Mouse (Mus musculus): ENCODE data around the gene 4921536K21Rik.
"Not testable (repeated sequence)": the region's sequence is repeated elsewhere in the genome, so short reads cannot be mapped to it uniquely, and the experiment has no call there.

4921536K21Rik gene

DNA sequence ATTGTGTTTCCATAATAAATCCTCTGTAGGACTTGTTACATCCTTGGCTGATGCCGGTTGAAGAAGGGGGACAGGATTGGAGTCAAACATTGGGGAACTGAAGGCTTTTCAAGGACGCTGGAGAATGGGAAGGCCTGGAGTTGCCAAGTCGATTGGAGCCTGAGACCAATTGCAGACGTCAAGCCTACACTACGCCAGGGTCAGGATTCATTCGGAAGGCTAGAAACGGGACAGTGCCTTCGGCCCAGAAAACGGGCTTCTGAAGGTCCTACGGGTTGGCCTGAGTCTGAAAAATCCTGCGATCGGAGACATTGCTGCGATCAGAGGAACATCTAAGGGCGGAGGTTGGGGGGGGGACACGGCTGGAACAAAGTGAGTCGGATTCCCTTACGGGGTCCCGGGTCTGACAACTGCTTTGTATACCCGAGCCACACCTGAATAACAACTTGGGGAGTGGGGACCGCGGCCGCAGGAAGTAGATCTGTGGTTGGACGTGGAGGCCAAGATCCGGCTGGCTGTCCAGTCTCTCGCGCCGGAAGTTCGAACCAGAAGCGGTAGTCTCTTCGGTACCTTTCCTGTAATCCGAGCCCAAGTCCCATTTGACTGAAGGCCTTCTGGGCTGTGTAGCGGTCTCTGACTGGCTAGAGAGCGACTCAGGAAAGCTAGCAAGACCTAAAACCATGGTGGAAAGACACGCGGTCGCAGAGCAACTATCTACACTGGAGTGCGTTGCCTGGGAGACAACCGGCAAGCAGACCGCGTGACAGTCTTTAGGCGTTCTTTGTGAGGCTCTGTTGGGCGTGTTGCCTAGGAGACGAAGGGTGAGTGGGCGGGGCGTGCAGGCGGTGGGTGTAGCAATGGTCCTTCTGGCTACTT, at the start of gene 4921536K21Rik, which contains the start of gene Dusp18:
4921536K21Rik (minus strand) TSS at position 693 of the 876 bp plus-strand sequence.
Dusp18 (plus strand) TSS at position 835 of the 876 bp plus-strand sequence.
- peak; percentile 95 for DNase-seq (ENCODE audit: low spot score)

DNA sequence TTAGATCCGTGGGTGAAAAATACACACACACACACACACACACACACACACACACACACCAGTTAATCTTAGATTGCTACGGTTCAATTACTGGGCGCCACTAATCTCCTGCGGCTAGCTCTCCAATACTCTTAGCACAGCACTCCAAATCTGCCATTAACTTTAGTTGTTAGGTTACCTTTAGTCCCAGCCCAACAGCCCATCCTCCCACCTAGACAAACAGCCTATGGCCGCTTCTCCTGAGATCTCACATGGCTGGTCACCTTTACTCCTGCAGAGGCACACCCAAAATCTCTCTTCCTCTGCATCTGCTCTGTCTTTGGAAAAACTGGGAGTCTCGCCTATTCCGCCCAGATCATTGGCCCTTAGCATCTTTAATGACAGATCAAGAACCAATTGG, 46.5 kb upstream of the 4921536K21Rik start:
- DNase-seq (ENCODE audit: low spot score): no peak

DNA sequence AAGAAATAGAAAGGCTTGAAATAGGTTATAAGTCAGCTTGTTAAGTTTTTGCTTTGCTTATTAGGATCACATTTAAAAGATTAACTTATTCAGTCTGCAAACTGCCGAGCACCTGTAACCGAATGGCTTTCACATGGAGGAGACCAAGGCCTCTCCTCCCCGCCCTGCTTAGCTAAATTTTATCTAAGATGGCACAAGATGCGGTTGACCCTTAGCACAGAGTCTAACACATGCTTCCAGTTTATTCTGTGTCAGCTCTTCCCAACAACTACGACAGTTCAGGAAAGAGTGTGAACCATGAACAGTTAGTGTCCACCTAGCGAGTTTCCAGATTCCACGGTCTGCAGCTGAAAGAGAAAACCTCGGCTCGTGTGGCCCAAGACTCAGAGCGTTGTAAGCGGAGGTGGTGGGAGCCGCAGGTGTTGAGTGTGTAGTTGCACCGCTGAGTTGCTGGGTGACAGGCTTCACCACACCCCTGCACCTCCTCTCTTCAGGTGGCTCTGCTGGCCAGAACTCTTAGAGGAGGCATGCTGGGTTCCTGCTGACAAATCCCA, 42.5 kb upstream of the 4921536K21Rik start:
- peak; percentile 56 for DNase-seq (ENCODE audit: low spot score)

DNA sequence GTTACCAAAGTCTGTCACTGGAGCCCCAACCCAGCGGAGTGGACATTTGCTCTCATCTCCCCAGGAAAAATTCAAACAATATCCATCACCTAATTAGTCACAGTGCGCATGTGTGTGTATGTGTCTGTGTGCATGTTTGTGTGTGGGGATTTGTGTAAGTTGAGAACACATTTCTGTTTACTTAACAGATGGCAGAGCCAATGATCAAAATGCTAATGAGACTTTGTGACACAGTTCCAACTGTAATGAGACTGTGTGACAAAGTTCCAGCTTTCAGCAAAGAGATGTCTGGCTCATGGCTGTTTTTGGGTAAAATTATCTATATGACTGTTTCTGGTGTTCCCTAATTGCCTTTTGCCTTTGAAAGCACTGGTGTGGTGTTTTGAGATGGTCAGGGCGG, 41.4 kb upstream of the 4921536K21Rik start:
- no peak for DNase-seq (ENCODE audit: low spot score)

DNA sequence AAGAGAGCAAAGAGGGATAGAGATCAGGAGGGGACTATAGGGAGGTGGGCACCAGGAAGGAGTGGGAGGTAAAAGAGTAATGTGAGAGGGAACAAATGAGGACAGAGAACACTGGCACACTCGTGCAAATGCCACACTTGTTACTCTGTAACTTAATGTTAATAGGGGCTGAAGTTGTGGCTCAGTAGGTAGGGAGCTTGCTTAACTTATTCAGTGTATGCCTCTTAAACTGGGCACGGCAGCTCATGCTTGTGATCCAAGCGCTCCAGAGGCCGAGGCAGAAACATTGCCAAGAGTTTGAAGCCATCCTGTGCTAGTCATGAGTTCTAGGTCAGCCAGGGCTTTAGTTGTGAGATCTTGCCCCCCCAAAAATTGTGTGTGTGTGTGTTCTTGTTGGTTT, 40.2 kb upstream of the 4921536K21Rik start:
- DNase-seq (ENCODE audit: low spot score): no peak

DNA sequence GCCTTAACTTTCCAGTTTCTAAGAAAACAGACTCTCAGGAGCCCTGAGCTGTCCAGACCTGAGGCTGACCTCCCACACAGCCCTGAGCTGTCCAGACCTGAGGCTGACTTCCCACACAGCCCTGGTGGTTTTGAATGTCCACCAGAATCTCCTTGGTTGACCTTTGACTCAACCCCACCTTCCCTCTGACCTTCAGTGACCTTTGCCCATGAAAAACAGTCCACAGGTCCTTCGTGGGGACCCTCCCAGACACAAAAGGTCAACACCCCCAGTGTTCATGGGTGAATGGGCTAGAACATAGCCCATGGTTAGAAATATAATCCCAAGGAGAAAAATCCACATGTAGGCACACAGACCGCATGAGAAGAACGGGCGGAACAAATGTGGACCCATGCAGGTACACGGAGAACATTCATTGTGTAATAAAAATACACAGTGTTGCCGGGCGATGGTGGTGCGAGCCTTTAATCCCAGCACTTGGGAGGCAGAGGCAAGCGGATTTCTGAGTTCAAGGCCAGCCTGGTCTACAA, 38.9 kb upstream of the 4921536K21Rik start:
- peak; percentile 51 for DNase-seq (ENCODE audit: low spot score)

DNA sequence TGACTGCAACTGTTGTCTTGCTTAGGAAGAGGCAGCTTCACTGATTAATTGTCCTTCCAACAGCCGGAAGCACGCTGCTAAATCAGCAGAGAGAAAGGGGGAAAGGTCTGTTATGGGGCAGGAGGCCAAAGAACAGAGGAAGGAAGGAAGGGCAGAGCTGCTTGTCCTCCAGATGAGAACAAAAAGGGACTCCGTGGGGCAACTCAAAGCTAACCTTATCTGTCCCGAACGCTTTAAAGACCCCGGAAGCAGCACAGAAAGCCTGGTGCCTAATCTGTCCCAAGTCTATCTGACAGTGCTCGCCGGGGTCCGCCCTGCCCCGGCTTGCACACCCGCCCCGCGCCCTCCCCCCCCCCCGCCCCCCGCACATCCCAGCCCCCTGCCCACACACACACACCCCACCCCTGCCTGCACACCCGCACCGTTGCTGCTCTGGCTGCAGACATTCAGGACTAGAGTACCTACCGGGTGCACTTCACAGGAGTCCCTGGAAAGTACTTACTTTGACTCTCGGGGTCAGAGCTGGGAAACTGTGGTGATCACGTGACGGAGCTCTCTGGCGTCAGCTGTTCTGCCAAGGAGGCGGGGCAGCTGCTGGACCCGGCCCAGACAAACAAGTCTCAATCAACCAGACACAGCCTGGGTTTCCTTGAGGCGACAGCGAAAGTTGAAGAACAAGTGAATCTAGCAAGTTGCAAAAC, 36.8 kb upstream of the 4921536K21Rik start, which contains the start of gene Tcn2:
Tcn2 (minus strand) TSS at position 649 of the 701 bp plus-strand sequence.
- DNase-seq (ENCODE audit: low spot score): peak; percentile 92

DNA sequence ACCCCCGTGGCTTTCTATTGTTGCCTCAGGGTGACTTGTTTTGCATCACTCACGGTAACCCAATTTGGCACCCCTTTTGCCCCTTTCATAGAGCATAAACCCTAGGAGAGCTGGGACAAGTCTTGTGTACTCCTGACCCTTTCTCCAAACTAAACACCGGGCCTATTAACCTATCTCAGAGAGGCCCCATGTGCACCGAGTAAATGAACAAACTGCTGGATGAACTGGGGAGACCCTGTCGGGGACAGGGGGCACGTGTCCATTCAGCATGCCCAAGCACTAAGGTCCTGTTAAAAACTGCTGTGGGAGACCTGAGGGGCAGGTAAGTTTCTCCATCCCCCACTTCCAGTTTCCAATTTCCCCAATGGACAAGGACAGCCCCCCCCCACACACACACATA, 36.0 kb upstream of the 4921536K21Rik start:
- DNase-seq (ENCODE audit: low spot score): no peak

DNA sequence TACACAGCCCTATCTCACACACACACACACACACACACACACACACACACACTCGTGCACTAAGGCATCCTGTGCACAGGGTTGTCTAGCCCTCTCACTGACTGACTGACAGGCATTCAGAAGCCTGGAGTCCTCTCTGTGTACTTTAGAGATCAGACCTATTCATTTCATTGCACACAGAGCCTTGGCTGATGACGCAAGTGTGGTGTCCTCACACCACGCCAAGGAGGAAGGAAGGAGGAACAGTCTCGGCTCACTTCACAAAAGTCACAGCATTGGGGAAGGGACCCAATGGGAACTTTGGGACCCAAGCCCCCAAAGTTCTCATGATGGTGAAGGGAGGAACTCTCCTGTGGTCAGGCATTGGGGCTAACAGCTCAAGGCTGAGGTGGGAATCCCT, 35.1 kb upstream of the 4921536K21Rik start:
- no peak for DNase-seq (ENCODE audit: low spot score)

DNA sequence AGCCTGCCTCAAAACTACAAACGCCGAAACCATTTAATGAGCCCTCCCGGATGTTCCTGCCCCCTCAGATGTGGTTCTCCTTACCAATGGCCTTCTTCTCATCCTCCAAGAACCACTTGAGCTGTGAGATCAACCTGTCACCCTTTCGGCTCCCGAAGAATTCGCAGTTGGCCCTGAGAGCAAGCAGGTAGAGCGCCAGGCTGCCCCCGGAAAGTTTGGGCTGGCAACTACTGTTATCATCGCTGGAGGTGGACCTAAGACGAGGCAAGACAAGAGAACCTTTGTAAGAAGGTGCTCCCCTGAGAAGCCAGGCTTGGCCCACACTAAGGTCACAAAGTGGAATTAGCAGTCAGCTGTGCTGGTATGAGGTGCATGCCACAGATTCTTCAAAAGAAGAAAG, 31.0 kb upstream of the 4921536K21Rik start:
- DNase-seq (ENCODE audit: low spot score): no peak

DNA sequence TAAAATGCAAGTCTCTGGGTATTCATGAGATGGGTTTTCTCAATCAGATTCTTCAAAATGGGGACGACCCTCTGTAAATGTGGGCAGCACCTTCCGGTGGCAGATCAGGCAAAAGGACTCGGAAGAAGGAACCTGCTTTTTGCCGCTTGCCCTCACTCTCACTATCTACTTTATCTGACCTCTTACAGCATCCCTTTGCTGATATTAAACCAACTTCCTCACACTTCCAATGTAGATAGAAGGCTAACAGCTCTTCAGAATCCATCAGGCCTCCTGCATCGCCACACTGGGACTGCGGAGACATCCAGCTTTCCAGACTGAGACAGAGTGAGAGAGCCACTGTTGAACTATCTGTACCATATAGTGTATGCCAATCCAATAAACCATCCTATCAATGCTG, 27.8 kb upstream of the 4921536K21Rik start:
- DNase-seq (ENCODE audit: low spot score): no peak

DNA sequence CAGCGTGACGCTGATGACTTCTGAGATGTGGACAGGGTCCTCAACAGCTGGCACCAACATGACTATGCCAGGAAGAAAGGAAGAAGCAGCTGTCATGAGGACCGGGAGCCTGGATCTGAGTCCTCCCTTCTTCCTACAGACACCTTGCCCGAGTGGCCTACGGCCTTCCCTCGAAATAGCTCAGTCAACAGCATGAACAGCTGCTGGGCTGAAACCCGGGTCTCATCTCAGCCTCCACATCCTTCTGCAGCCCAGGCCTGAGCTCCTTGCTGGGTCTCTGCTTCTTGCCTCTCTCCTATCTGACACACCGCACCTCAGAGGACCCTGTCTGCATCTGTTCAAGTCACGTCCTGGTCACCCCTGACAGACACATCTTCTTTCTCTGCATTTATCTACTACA, 27.2 kb upstream of the 4921536K21Rik start:
- DNase-seq (ENCODE audit: low spot score): no peak

DNA sequence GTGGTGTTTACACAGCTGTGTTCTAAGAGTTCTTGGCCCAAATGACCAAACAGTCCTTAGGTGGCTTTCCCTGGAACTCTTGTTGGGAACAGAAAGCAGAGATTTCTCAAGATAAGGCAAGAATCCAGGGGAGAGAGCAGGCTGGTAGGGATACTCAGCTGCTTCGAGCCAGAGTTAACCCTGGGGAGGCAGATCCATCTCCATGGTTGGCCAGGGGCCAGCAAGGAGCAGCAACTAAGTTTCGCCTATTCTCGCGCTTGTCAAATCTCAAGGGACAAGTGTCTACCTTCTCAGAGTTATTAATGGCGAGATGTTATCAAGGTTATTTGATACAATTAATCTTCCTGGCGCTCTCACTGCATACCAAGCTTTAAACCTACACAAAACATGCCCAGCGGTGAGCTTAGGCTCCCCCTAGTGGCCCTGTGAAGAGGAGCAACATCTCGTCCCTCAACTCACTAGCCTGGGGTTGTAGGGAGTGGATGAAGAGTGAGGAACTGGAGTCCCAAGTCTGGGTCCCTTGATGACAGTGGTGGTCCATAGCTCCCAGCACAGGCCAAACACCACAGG, 26.5 kb upstream of the 4921536K21Rik start:
- no peak for DNase-seq (ENCODE audit: low spot score)

DNA sequence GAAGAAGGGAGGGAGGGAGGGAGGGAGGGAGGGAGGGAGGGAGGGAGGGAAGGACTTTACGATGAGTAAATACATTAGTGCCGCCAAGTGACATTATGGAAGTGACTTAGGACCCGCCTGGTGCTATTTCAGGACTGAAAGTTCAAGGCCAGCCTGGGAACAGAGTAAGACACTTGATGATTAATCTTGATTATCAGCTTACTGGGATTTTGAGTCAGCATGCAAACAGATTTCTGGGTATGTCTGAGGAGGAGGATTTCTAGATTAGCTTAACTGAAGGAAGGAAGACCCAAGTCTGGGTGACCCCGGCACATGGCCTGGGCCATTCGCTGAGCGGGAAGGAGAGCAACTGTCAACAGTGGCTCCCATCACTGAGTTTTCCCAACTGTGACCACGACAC, 25.6 kb upstream of the 4921536K21Rik start:
- DNase-seq (ENCODE audit: low spot score): no peak

DNA sequence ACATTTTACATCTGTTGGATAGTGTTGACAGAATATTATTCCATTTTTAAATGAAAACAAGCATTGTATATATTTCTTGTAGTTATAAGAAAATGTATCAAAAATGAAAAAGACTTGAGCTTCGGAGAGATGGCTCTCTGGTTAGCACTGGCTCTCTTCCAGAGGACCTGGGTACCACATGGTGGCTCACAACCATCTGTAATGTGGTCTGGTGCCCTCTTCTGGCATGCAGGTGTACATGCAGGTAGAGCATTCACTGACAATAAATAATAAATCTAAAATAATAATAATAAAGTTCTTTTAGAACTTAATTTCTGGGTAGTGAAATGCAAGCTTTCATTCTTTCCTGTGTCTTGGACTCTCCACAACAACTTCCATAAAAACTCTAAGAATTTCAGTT, 23.8 kb upstream of the 4921536K21Rik start:
- DNase-seq (ENCODE audit: low spot score): no peak

DNA sequence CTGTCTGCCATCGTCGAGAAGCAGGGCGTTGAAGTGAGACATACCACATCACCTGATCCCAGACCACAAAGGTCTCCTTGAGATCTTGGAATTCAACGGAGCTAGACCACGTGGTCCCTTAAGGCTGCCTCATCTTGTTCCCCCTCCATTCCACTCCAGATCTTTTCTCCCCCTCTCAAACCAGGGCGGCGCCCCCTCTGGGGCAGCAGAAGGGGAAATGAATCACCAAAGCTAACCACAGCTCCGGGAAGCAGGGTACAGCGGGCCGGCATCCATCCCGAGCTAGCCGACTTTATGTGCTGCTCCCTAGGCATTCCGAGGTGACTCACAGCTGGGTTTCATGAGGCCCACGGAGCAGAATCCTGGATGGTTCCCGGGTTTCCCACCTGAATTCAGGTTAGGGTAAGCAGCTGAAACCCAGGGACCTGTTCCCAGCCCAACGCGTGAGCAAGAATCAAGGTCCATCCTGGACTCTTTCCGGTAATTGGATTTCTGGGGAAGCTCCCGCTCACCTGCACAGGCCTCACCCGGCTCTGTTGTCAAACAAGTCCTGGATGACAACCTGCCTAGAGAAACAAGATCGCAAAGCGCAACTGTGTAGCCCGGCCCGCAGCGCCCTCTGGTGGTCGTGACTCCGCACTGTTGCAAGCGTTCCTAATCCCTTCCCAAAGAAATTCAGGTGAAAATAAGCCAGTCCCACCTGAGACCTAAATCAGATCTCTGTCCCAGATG, 19.4 kb upstream of the 4921536K21Rik start, which contains the start of gene Slc35e4:
Slc35e4 (minus strand) TSS at position 556 of the 732 bp plus-strand sequence.
- peak; percentile 72 for DNase-seq (ENCODE audit: low spot score)

DNA sequence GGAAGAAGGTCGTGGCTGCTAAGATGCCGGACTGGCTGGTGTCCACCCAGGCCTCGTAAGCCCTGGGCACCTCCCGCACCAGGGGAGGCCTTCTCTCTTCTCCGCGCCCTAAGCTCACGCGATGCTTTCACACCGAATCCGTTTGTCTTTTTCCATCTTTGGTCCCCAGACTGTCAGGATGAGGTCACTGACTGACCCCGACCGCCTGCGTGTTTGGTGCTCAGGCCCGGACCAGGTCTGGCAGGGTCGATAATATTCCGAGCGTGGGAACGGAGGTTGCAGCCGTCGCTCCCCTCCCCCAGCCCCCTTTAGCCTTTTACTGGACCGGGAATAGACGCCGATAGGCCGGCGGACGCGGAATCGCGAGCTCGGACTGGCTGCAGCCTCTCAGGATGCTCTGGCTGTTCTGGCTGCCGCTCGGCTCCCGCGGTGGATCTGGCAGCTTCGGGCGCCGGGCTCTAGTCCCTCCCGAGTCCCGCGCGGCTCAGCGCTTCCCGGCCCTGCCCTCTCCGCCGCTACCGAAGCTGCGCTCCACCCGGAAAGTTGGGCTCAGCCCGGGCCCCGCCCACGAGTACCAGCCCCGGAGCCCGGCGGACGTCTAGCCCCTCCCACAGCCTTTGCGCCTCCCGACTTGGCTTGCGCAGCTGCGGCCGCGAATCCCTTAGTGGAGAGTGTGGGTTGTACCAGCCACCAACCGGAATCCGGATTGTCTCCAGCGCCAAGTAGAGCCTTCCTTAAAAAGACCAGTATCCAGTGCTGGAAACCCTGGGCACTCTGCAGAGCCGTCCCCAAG, 18.6 kb upstream of the 4921536K21Rik start:
- DNase-seq (ENCODE audit: low spot score): peak; percentile 86

DNA sequence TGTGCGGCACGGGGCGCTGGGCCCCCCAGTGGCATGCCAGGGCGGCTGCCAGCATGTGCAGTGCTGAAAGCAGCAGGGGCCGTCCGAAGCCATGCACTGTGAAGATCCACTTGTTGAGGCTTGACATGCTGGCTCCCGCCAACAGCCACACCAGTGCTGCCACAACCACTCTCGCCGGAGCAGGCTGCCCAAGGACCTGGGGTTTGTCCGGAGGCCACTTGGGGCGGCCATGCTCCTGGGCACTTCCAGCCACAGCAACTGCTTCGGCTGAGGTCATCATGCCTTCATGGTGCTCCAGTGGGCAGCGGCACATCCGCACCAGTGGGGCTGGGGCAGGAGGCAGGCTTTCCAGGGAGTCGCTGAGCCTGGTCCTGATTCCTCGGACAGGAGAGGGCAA, 18.0 kb upstream of the 4921536K21Rik start:
- DNase-seq (ENCODE audit: low spot score): no peak

DNA sequence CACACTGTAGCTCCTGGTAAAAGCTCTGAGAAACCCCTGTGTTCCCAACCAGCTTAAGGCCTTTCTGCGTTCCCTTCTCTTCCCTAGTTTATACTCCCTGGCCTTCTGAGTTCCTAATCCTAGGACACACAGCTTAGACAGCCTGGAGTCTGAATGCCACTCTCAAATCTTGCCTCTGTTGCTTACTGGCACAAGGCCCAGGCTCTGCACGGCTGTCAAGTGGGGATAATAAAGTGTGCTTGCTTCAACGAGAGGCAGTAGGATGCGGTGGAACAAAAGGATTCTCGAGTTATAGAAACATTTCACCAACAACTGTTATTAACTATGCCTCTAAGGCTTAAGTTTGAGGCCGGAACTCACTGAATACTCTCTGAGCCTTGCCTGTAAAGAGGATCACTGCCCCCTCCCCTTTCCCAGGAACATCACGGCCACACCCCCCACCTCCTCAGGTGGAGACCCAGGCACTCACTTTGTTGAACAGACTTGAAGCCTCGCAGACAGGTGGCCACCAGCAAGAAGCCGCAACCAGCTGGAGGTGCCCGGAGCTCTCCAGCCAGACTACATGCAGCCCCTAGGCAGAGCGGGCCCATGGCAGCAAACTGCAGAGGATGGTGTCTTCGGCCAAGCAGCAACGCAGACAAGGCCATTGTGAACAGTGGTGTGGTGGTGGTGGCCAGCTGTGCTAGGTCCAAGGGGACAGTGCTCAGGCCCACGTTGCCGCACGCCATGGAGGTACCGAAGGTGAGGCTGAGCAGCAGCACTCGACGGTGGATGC, 17.4 kb upstream of the 4921536K21Rik start:
- no peak for DNase-seq (ENCODE audit: low spot score)

DNA sequence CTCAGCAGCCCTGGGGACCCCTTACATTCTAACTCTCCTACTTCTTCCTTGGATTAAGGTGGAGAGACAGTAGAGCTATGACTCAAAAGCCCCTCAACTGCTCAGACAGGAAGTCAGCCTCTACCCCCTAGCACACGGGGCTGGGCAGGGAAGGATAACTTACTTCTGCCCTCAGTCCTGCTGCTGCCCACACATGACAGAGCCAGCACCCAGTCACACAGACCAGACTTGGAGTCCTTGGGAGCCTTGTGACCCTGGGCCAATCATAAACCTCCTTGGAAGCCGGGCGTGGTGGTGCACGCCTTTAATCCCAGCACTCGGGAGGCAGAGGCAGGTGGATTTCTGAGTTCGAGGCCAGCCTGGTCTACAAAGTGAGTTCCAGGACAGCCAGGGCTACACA, 16.5 kb upstream of the 4921536K21Rik start:
- not testable (repeated sequence) for DNase-seq (ENCODE audit: low spot score)
